Mouse (Mus musculus) hindbrain, postnatal 0 days (tissue): Measurements from ENCODE around the gene Gstt1. TPM values are rescaled to one million over a fixed set of nuclear protein-coding genes. Genes with fewer than 3 reads are reported as not detected.

ENCODE experiments used
- ATAC-seq: fragments of 200-750 bp; cut with Nextera tagmentation; 2 replicates; pipeline ENCODE4 v1.8.0; 2017; ENCODE audit warnings: mild to moderate bottlenecking, moderate TSS enrichment, moderate library complexity
- DNase-seq: peaks from one replicate; pipeline ENCODE4 v3.0.0-alpha.2; 2015; ENCODE audit warnings: low spot score
- H3K27ac ChIP-seq: fragments of 300-500 bp; sonication (generic); 2 replicates; pipeline ENCODE4 v1.5.1; 2014; ENCODE audit warnings: mild to moderate bottlenecking
- H3K27me3 ChIP-seq: fragments of 300-500 bp; sonication (generic); 2 replicates; pipeline ENCODE4 v1.6.1; 2014; ENCODE audit warnings: low read length, mixed read lengths; ENCODE audit not compliant: insufficient read depth
- H3K36me3 ChIP-seq: fragments of 300-500 bp; sonication (generic); 2 replicates; pipeline ENCODE4 v1.6.1; 2014; ENCODE audit warnings: low read length, mixed read lengths; ENCODE audit not compliant: insufficient read depth
- H3K4me1 ChIP-seq: fragments of 300-500 bp; sonication (generic); 2 replicates; pipeline ENCODE4 v1.6.1; 2014; ENCODE audit warnings: antibody characterized with exemption, low read length, mixed read lengths; ENCODE audit not compliant: insufficient read depth
- H3K4me2 ChIP-seq: fragments of 300-500 bp; sonication (generic); 2 replicates; pipeline ENCODE4 v1.6.1; 2014; ENCODE audit warnings: low read depth, mild to moderate bottlenecking, low read length, moderate library complexity, mixed read lengths
- H3K4me3 ChIP-seq: fragments of 300-500 bp; sonication (generic); 2 replicates; pipeline ENCODE4 v1.5.1; 2014; ENCODE audit warnings: low read length
- H3K9ac ChIP-seq: fragments of 300-500 bp; sonication (generic); replicated peaks from 2 replicates; pipeline ENCODE4 v1.6.1; 2014; ENCODE audit warnings: mild to moderate bottlenecking, low read length, moderate library complexity, mixed read lengths
- H3K9me3 ChIP-seq: fragments of 300-500 bp; sonication (generic); 2 replicates; pipeline ENCODE4 v1.6.1; 2016; ENCODE audit warnings: low read length, mixed read lengths
- CTCF ChIP-seq: IDR thresholded peaks from 2 replicates; pipeline ENCODE4 v1.5.1; 2016; ENCODE audit warnings: antibody characterized with exemption, control low read depth, low read depth
- WGBS: fragments of 180-500 bp; shearing (Covaris S2); extraction: QIAGEN DNeasy Blood & Tissue Kit; methylation state at CpG from one replicate; pipeline ENCODE4 v1.1.7; 2014; 5-methylcytosine and 5-hydroxymethylcytosine counted together
- polyA plus RNA-seq: library from polyadenylated mRNA; unstranded; fragments of >200 nt; fragmentation: Nextera tagmentation; extraction: Ambion mirVana; gene quantifications from 2 replicates; pipeline ENCODE4 v1.2.1, GENCODE M21; 2015
- total RNA-seq: library from RNA; depleted of rRNA; stranded (reverse); fragments of >200 nt; gene quantifications from 2 replicates; pipeline ENCODE4 v1.2.3, GENCODE M21; 2014

Gene Gstt1
- total and polyA plus RNA-seq, 2 experiments from 2014 or later = 20.8 to 38.1 TPM

- DNase-seq = no peak
- H3K4me2 ChIP-seq = no peak overlapping the region
- H3K36me3 ChIP-seq = no peaks in the 10 kb centered on the region
- no peak overlapping the region for H3K27ac ChIP-seq
- H3K4me3 ChIP-seq = no peak overlapping the region
- ATAC-seq = no peak
- 90% methylated on average over 5 of the region's 5 CpGs for WGBS
- no peaks in the 10 kb centered on the region for H3K9me3 ChIP-seq
- no peak for TF ChIP-seq CTCF
- H3K27me3 ChIP-seq = no peaks in the 10 kb centered on the region
- H3K9ac ChIP-seq = no peak overlapping the region
- no peaks in the 10 kb centered on the region for H3K4me1 ChIP-seq
Measured at GRCm38 (mm10) chr10:75819882-75820281, 21.5 kb upstream of the Gstt1 start.

- TF ChIP-seq CTCF = no peak
- 62% methylated on average over 10 of the region's 10 CpGs for WGBS
Measured at GRCm38 (mm10) chr10:75818641-75819040, 20.3 kb upstream of the Gstt1 start.

GRCm38 (mm10) chr10:75804217-75804616 lies 5.8 kb upstream of the Gstt1 start:
- no peak overlapping the region for H3K9ac ChIP-seq
- ATAC-seq (no peak), DNase-seq (no peak)
- H3K4me3 ChIP-seq = no peak overlapping the region
- H3K27me3 ChIP-seq = no peaks in the 10 kb centered on the region
- no peak overlapping the region for H3K27ac ChIP-seq
- no peaks in the 10 kb centered on the region for H3K4me1 ChIP-seq
- no peaks in the 10 kb centered on the region for H3K36me3 ChIP-seq
- 75% methylated on average over 2 of the region's 2 CpGs for WGBS
- no peak for TF ChIP-seq CTCF
- no peak overlapping the region for H3K4me2 ChIP-seq
- H3K9me3 ChIP-seq = no peaks in the 10 kb centered on the region

More at GRCm38 (mm10) chr10:75818641-75819040, 20.3 kb upstream of the Gstt1 start:
- H3K4me2 ChIP-seq = no peak overlapping the region
- no peak overlapping the region for H3K9ac ChIP-seq
- DNase-seq (no peak), ATAC-seq (no peak)
- H3K27ac ChIP-seq = no peak overlapping the region
- no peaks in the 10 kb centered on the region for H3K36me3 ChIP-seq
- no peaks in the 10 kb centered on the region for H3K4me1 ChIP-seq
- H3K27me3 ChIP-seq = no peaks in the 10 kb centered on the region
- H3K9me3 ChIP-seq = no peaks in the 10 kb centered on the region
- H3K4me3 ChIP-seq = no peak overlapping the region

- no peak for TF ChIP-seq CTCF
- no peaks in the 10 kb centered on the region for H3K27me3 ChIP-seq
- WGBS = under 1% methylated on average over 12 of the region's 12 CpGs
Measured at GRCm38 (mm10) chr10:75797619-75798175, 687 bp downstream of the Gstt1 start.

GRCm38 (mm10) chr10:75796731-75797516 lies 1.5 kb downstream of the Gstt1 start:
- Histone ChIP-seq H3K27me3 (no peaks in the 10 kb centered on the region), H3K4me3 (peak overlapping the region; percentile 38), H3K36me3 (no peaks in the 10 kb centered on the region), H3K9me3 (no peaks in the 10 kb centered on the region), H3K4me1 (no peaks in the 10 kb centered on the region), H3K27ac (no peak overlapping the region), H3K9ac (no peak overlapping the region), H3K4me2 (peak overlapping the region; percentile 82)
- ATAC-seq = no peak
- no peak for TF ChIP-seq CTCF
- WGBS = 47% methylated on average over 11 of the region's 11 CpGs
- no peak for DNase-seq

More at GRCm38 (mm10) chr10:75797619-75798175, 687 bp downstream of the Gstt1 start:
- Histone ChIP-seq H3K4me1 (no peaks in the 10 kb centered on the region), H3K36me3 (no peaks in the 10 kb centered on the region), H3K27ac (peak overlapping the region; percentile 41; the same call in 1 of the 2 replicates), H3K9me3 (no peaks in the 10 kb centered on the region), H3K4me2 (peak overlapping the region; percentile 82), H3K9ac (peak overlapping the region; percentile 47), H3K4me3 (peak overlapping the region; percentile 38)
- DNase-seq (peak; percentile 52), ATAC-seq (peak; percentile 78)

GRCm38 (mm10) chr10:75794880-75795279 lies 3.5 kb downstream of the Gstt1 start:
- Histone ChIP-seq H3K36me3 (no peaks in the 10 kb centered on the region), H3K27ac (no peak overlapping the region), H3K4me3 (no peak overlapping the region), H3K9ac (no peak overlapping the region), H3K9me3 (no peaks in the 10 kb centered on the region), H3K4me1 (no peaks in the 10 kb centered on the region), H3K27me3 (no peaks in the 10 kb centered on the region), H3K4me2 (no peak overlapping the region)
- WGBS = 32% methylated on average over 3 of the region's 3 CpGs
- peak; percentile 49; the same call in 1 of the 2 replicates for ATAC-seq
- DNase-seq = peak; percentile 50
- 0 out of 2 replicates have a peak, but pooled peaks have one; percentile 12 for TF ChIP-seq CTCF
